Mouse (Mus musculus) right cerebral cortex, adult 2 months (tissue): ENCODE data around the gene Lrrc4.

Experiments used
- DNase-seq, 2 experiments: peaks; one replicate each; pipeline ENCODE4 v3.0.0; 2021 to 2022; ENCODE audit warnings: low spot score in 2 of 2

The Lrrc4 gene

GRCm38 (mm10) chr6:28854598-28854997 is 23.1 kb upstream of the Lrrc4 start:
- no peak for DNase-seq

- no peak for DNase-seq
Measured at GRCm38 (mm10) chr6:28853654-28854053, 22.1 kb upstream of the Lrrc4 start.

- no peak for DNase-seq
Measured at GRCm38 (mm10) chr6:28853164-28853563, 21.6 kb upstream of the Lrrc4 start.

- DNase-seq: no peak
Measured at GRCm38 (mm10) chr6:28852342-28852741, 20.8 kb upstream of the Lrrc4 start.

GRCm38 (mm10) chr6:28850326-28850900 is 18.9 kb upstream of the Lrrc4 start:
- no peak for DNase-seq

GRCm38 (mm10) chr6:28849317-28849716 is 17.8 kb upstream of the Lrrc4 start:
- no peak for DNase-seq

GRCm38 (mm10) chr6:28848891-28849290 is 17.3 kb upstream of the Lrrc4 start:
- DNase-seq: no peak

- DNase-seq: no peak
Measured at GRCm38 (mm10) chr6:28848285-28848794, 16.8 kb upstream of the Lrrc4 start.

DNA sequence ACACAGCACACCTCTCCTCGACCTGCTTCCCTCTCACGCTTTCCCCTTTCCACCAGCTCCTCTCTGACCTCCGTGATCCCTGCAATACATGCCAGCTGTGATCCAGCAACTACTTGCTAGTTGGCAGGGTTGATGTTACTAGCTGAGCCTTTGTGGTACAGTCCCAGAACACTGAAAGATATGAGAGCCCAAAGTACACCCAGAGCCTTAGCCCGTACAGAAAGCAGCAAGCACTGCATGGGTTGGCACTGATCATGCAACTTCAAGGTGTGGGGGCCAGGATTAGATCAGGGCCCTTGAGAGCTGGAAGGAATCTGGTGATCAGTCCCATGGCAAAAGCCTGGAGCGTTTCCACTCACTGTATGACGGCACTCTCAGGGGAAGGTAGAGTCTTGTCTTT is 16.1 kb upstream of the Lrrc4 start:
- no peak for DNase-seq

DNA sequence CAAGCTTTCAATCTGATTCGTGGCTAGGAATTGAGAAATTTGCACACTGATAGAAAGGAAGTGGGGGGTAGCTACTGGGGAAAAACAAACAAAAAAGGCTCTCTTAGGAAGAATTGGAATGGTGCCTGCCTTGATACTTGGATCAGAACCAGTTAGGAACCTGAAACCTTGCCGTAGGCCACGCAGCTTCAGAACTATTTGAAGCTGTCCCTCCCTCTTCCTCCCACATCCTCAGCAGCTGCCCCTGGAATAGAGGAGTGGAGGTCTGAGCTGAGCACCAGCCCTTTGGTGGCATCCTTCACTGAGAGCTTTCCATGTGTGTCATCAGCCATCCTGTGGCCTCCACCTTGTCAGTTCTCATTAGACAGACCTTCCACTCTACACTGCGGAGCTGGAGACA is 14.1 kb upstream of the Lrrc4 start:
- no peak for DNase-seq

DNA sequence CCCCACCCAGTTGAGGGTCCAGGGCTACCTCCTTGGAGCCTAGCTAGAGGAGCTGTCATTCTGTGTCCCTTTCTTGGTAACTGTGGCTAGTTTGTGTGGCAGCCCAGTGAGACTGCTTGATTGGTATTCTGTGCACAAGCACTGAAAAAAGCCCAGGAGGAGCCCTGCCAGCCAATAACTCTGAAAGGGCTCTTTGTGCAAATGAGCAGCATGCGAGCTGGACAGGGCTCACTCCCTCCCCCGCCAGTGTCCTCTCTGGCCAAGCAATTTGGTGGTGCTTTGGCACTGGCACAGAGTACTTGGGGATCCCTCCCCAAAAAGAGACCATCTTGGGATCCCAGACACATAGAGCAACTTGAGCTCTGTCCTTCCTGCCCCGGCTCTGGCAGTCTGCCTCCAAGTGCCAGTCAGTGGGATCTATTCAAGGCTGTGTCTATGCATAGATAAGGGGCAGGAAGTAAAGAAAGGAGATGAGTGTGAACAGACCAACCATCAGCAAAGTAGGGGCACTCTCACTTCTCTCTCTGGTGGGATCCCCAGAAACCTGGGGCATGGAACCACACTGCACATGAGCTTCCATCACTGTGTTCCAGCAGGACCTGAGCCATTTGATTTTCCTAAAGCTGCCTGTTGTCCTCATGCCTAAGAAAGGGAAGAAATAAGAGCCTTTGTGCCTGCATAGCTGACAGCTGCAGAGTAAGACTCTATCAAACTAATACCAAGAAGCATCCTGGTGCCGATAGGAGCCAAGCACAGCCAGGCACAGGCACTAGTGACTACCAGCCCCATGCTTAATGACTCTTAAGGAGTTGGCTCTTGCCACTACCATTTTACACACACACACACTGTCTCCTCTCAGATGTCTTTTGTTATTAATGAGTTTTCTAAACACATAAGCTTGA is 11.1 kb upstream of the Lrrc4 start:
- DNase-seq: peak; percentile 56 to 64

DNA sequence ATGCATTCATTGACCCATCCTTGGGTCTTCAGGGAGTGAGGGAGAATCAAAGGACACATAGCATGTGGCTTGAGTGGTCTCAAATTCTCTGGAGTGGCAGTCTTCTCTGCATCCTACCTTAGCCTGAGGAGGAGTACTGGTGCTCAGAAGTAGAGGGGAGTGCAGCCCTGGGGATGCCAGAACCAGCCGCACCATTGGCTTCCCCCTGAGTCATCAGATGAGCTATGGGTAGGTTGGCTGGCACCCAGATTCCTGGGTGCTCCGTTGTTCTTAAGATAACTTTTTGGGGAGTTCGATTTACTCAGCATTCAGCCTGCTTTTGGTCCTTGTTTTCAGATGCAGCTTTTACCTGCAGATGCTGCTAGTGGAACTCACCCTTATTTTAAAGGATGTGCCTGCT is 10.0 kb upstream of the Lrrc4 start:
- no peak for DNase-seq

- no peak for DNase-seq
Measured at GRCm38 (mm10) chr6:28836600-28836999, 5.1 kb upstream of the Lrrc4 start.

GRCm38 (mm10) chr6:28834046-28834445 is 2.5 kb upstream of the Lrrc4 start:
- DNase-seq: no peak

DNA sequence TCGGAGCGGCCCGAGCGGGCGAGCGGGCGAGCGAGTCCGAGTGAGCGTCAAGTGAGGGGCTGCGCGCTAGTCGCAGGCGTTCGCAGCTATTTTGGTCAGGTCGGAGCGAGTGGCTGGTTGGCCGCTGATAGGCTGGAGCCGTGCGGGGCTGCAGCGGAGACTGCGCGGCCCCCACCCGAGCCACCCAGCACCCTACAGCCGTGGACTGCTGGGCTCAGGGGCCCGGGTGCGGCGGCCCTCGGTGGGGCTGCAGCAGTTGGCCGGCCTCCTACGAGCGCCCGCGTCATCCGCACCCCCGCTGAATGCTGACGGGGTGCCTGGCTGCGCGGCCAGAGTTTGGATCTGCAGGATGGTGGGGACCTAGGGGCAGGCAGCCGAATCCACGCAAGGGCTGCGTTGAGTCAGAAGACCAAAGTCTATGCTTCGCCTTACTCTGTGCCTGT is 1.9 kb upstream of the Lrrc4 start:
- DNase-seq: peak; percentile 75 to 76

DNA sequence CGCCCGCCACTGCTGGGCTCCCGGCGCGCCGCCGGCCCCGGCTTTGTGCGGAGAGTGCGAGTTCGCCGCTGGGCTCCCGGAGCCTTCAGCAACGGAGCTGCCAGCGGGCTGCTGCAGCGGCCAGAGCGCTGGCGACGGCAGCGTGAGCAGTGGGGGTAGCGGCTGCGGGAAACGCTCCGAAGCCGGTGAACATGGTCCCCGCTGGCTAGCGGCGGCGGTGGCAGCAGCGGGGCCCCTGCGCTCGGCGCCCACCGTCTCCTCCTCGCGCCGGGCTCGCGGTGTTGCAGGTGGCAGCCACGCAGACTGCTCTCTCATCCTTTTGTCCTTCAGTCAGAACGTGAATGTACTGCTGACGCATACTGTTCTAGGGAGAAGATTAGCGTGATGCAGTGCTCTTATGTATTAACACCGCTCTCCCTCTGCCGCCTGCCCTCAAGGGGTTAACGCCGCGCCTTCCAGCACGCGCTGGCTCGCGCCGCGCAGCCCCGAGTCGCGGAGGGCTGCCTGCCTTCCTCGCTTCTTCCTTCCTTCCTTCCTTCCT is 1.3 kb upstream of the Lrrc4 start:
- peak; percentile 60 to 61 for DNase-seq

DNA sequence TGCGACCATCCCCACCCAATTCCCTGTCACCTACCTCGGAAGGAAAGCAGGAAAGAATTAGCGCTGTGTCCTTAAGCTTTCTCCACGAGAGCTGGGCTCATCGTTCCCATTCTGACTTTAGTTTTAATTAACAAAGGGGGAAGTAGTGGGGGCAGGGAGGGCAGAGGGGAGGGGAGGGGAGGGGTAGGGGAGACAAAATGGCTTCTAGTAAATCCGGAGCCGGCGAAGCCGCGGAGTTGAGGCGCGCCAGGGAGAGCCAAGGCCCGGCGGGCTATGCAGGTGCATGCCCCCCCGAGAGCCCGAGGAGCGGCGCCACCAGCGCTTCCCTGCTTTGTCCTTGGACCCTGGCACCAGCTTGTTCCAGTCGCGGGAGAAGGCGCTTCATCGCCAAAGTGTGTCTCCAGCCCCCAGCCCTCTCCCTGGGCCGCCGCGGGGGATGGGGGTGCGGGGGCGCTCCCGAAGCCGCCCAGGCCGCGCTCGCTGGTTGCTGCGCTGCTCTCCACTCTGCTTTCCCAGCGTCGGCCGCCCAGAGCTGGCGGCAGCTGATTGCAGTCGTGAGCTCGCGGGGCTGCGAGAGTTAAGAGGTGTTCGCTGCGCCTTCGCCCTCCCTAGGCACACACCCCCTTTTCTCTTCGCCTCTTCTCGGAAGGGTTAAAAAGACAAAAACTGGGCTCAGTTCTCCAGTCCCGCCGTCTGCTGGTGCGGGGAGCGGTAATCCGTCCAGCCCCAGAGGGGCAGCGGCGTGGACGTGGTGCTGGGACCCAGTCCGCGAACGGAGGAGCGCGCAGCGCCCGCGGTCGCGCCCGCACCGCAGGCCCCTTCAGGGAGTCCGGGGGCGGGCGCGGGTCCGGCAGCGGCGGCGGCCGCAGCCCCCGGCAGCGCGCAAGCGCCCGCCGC is 555 bp upstream of the Lrrc4 start:
- peak; percentile 56 for DNase-seq

DNA sequence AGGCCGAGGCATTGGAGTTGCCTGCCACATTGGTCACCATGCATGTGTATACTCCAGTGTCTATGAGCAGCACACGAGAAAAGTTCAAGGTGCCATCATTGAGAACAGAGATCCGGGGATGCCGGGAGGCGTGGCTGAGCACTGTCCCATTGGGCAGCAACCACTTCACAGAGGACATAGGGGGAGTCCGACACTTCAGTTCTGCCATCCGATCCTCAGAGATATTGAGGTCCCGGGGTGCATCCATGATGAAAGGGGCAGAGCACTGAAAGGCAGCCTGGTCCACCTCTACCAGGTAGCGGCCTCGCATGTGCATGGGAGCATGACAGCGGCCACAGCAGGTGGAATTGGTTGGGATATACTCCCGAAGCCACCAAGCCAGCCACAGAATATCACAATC is 1.2 kb downstream of the Lrrc4 start:
- DNase-seq: no peak

- peak; percentile 75 to 78 for DNase-seq
Measured at GRCm38 (mm10) chr6:28828593-28828992, 3.0 kb downstream of the Lrrc4 start.

DNA sequence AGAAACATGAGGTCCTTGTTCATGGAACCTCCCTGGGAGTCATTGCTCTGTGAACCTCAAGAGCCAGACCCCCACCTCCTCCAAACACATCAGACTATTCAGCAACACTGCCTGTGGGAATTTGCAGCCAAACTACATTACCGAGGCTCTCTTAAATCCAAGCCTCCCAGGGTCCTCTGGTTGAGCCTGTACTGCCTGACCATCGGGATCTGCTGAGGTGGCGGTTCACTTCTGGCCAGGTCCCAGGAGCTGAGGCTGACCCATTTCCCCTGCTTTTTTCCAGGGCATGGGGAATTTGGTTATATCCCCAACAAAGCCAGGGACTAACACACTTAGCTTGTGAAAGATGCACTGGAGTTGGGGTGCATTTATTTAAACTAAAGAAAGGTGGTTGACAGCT is 4.0 kb downstream of the Lrrc4 start:
- DNase-seq: no peak

DNA sequence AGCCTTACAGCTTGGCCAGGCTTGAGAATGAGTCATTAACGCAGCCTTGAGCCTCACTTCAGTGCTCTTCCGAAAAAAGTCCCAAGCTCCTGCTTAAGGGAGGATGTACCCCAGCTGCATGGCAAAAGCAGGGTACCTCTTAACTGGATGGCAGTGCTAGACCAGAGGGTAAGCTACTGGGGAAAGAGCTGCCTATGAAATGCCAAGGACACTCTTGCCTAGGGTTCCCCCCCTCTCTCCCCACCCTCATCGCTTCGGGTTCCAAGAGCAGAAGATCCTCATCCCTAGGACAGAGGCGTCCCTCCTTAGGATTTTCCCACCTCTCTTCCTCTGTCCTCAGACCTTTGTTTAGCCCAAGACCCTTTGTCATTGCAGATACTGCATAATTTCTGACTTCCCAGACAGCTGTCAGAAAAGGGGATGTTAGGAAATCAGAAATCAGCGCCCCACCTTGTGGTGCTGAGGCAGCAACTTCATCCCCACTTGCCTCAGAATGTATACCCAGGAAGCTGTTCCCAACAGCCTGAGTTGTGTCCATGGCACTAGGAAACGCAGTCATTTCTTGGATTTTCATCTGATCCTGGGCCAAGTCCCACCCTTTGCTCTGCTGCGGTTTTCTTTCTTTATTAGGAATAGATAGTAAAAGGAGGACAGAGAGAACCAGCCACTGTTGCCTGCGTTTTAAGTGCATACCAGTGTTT is 4.7 kb downstream of the Lrrc4 start:
- no peak for DNase-seq
